Mouse (Mus musculus) myocyte (in vitro differentiated cells): ENCODE measurements around the gene Pkig. TPM values are rescaled to one million over a fixed set of nuclear protein-coding genes. Genes with fewer than 3 reads are reported as not detected.

Experiments
- H3K27me3 ChIP-seq: one replicate; pipeline ENCODE4 v1.6.1; 2011; ENCODE audit not compliant: control insufficient read depth, insufficient read depth, insufficient read length
- H3K36me3 ChIP-seq: one replicate; pipeline ENCODE4 v1.6.1; 2011; ENCODE audit not compliant: control insufficient read depth, insufficient read depth
- H3K4me2 ChIP-seq: one replicate; pipeline ENCODE4 v1.6.1; 2011; ENCODE audit warnings: low read depth, control low read depth
- H3K4me3 ChIP-seq: one replicate; pipeline ENCODE4 v1.5.1; 2011; ENCODE audit warnings: mild to moderate bottlenecking, control low read depth, moderate library complexity
- H3K79me2 ChIP-seq: one replicate; pipeline ENCODE4 v1.6.1; 2011; ENCODE audit not compliant: control insufficient read depth, insufficient read depth
- H3ac ChIP-seq: one replicate; pipeline ENCODE4 v1.6.1; 2011; ENCODE audit not compliant: control insufficient read depth, insufficient read length
- CEBPB ChIP-seq: IDR thresholded peaks from 2 replicates; pipeline ENCODE4 v1.6.1; 2011; ENCODE audit warnings: mild to moderate bottlenecking, moderate library complexity; ENCODE audit not compliant: poor library complexity, insufficient read depth, severe bottlenecking
- E2F4 ChIP-seq: IDR thresholded peaks from one replicate; pipeline ENCODE4 v1.6.1; 2011; ENCODE audit warnings: mild to moderate bottlenecking, control low read depth, moderate library complexity; ENCODE audit not compliant: insufficient read depth
- MAX ChIP-seq: IDR thresholded peaks from one replicate; pipeline ENCODE4 v1.6.1; 2011; ENCODE audit warnings: low read depth, mild to moderate bottlenecking, control low read depth
- MYOD1 ChIP-seq, 3 experiments: IDR thresholded peaks; one replicate each; pipeline ENCODE4 v1.6.1; 2011; ENCODE audit warnings: control low read depth in 2 of 3, low read depth in 2 of 3, mild to moderate bottlenecking in 2 of 3, moderate library complexity in 1 of 3; ENCODE audit not compliant: insufficient read length in 2 of 3, control insufficient read depth in 1 of 3
- MYOG ChIP-seq, 3 experiments: IDR thresholded peaks; one replicate each; pipeline ENCODE4 v1.6.1; 2011; ENCODE audit warnings: control low read depth in 2 of 3, low read depth in 2 of 3, mild to moderate bottlenecking in 2 of 3; ENCODE audit not compliant: insufficient read length in 2 of 3, control insufficient read depth in 1 of 3, insufficient read depth in 1 of 3
- POLR2A ChIP-seq: IDR thresholded peaks from one replicate; pipeline ENCODE4 v1.6.1; 2011; ENCODE audit warnings: low read depth, mild to moderate bottlenecking, control low read depth, moderate library complexity; ENCODE audit not compliant: insufficient read length
- POLR2AphosphoS2 ChIP-seq: IDR thresholded peaks from one replicate; pipeline ENCODE4 v1.6.1; 2011; ENCODE audit warnings: low read depth, control low read depth; ENCODE audit not compliant: insufficient read length
- REST ChIP-seq: IDR thresholded peaks from one replicate; pipeline ENCODE4 v1.6.1; 2011; ENCODE audit warnings: mild to moderate bottlenecking, control low read depth, moderate library complexity; ENCODE audit not compliant: insufficient read depth, insufficient read length
- SRF ChIP-seq: IDR thresholded peaks from one replicate; pipeline ENCODE4 v1.6.1; 2011; ENCODE audit warnings: low read depth; ENCODE audit not compliant: control insufficient read depth, insufficient read length
- TCF12 ChIP-seq: IDR thresholded peaks from one replicate; pipeline ENCODE4 v1.6.1; 2011; ENCODE audit warnings: mild to moderate bottlenecking, control low read depth; ENCODE audit not compliant: poor library complexity, insufficient read depth, severe bottlenecking
- TCF3 ChIP-seq: IDR thresholded peaks from one replicate; pipeline ENCODE4 v1.6.1; 2011; ENCODE audit warnings: low read depth, control low read depth; ENCODE audit not compliant: insufficient read length
- USF1 ChIP-seq: IDR thresholded peaks from one replicate; pipeline ENCODE4 v1.6.1; 2011; ENCODE audit warnings: low read depth, mild to moderate bottlenecking, control low read depth, moderate library complexity
- polyA plus RNA-seq: library from polyadenylated mRNA; unstranded; fragments of >200 nt; fragmentation: generic; extraction: Trizol; gene quantifications from one replicate; pipeline ENCODE4 v1.2.1, GENCODE M21; 2012; ENCODE audit warnings: missing spikeins

The Pkig gene
- polyA plus RNA-seq, 1 experiment: 799 TPM

DNA sequence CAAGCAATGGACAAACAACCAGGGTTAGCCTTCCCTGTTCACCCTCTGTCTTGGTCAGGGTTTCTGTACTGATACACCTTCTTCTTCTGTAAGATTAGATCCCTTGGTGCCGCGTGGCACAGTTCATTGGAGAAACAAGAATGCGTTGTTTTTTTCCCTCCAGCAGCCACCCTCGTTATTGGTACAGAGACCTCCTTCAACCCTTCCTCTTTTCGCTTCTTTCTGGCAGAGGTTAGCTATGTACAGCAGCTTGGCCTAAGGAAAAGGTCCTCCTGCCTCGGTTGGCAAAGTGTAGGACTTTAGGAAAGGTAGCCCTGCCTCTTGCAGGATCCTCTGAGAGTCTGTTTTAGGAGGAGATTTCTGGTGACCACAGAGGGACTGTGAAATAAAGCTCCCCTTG is 102.4 kb downstream of the Pkig start:
- H3K27me3 ChIP-seq: peaks cover 15% of the 10 kb centered on the region
- no peak overlapping the region for H3ac ChIP-seq
- H3K4me3 ChIP-seq: no peak overlapping the region
- H3K79me2 ChIP-seq: no peaks in the 10 kb centered on the region
- H3K4me2 ChIP-seq: no peak overlapping the region
- no peaks in the 10 kb centered on the region for H3K36me3 ChIP-seq
- TF ChIP-seq POLR2AphosphoS2 (no peak), POLR2A (no peak), E2F4 (no peak), MYOG (IDR thresholded peaks at IDR 0.05; ENCODE audit: control insufficient read depth in 1 of 3, insufficient read depth in 1 of 3, insufficient read length in 2 of 3, low read depth in 2 of 3) (no peak), MYOD1 (IDR thresholded peaks at IDR 0.05; ENCODE audit: control insufficient read depth in 1 of 3, insufficient read length in 2 of 3, low read depth in 2 of 3) (no peak), TCF12 (no peak), TCF3 (no peak), CEBPB (no peak), USF1 (no peak), SRF (no peak), REST (no peak), MAX (no peak)

DNA sequence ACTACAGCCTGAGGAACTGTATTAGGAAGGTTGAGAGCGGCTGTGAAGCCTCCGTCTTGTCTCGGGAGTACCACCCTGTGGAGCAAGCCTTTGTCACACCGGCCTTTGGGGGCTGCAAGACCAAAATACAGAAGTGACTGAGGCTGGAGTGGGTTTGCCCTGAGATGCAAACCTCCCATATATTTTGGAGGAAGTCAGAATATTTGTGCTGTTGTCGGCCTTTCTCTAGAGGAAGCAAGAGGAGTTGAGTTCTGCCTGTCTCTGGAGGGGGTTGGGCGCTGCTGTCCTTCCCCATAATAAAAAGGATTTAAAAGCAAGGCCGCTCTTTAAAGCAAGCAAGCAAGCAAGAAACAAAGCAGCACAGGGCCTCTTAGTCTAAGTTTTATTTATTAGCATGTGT is 103.2 kb downstream of the Pkig start:
- no peak for TF ChIP-seq SRF
- TF ChIP-seq E2F4: no peak
- TF ChIP-seq MAX: no peak
- no peak for TF ChIP-seq CEBPB
- no peak for TF ChIP-seq USF1
- no peak overlapping the region for H3ac ChIP-seq
- no peak overlapping the region for H3K4me3 ChIP-seq
- no peaks in the 10 kb centered on the region for H3K36me3 ChIP-seq
- H3K27me3 ChIP-seq: peaks cover 15% of the 10 kb centered on the region
- H3K4me2 ChIP-seq: no peak overlapping the region
- no peaks in the 10 kb centered on the region for H3K79me2 ChIP-seq

DNA sequence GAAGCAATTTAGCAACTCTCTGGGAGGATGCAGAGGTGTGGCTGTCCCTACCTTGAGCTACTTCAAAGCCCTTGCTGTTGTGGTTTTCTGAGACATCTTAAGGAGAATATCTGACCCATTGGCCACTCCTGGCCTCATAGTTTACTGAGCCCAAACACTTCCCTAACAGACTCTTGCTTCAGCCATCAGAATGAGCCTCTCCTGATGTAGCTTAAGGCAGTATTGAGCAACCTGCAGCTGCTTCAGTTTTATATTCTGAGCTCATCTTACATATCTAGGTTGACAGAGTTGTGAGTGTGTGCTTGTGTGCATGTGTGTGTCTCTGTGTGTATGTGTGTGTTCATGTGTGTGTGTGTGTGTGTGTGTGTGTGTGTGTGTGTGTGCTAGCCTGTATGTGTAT is 108.1 kb downstream of the Pkig start:
- Histone ChIP-seq H3K79me2 (no peaks in the 10 kb centered on the region), H3K36me3 (no peaks in the 10 kb centered on the region), H3K27me3 (peaks cover 22% of the 10 kb centered on the region), H3K4me2 (no peak overlapping the region), H3ac (no peak overlapping the region), H3K4me3 (no peak overlapping the region)
- TF ChIP-seq CEBPB (no peak), SRF (no peak), MYOG (IDR thresholded peaks at IDR 0.05; ENCODE audit: control insufficient read depth in 1 of 3, insufficient read depth in 1 of 3, insufficient read length in 2 of 3, low read depth in 2 of 3) (no peak), MAX (no peak), REST (no peak), TCF12 (no peak), MYOD1 (IDR thresholded peaks at IDR 0.05; ENCODE audit: control insufficient read depth in 1 of 3, insufficient read length in 2 of 3, low read depth in 2 of 3) (no peak), POLR2AphosphoS2 (no peak), USF1 (no peak), TCF3 (no peak), E2F4 (no peak), POLR2A (no peak)

DNA sequence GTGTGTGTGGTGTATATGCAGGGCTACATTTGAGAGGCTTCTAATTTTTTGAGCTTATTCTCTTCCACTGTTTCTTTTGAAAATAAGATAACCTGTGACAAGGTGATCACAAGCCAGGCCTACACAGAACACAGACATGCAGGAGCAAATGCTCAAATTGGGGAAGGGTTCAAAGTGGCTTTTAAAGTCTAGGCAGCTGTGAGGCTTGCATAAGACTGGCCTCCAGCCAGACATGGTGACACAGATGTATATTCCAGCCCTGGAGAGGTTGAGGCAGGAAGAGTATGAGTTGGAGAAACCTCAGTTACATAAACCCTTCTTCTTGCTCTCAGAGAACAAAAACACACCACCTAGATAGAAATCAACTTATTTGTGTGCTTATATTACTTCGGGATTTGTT is 108.7 kb downstream of the Pkig start:
- no peak for TF ChIP-seq POLR2A
- Histone ChIP-seq H3K36me3 (no peaks in the 10 kb centered on the region), H3K79me2 (no peaks in the 10 kb centered on the region), H3K27me3 (peaks cover 28% of the 10 kb centered on the region), H3K4me3 (no peak overlapping the region), H3ac (no peak overlapping the region), H3K4me2 (no peak overlapping the region)

DNA sequence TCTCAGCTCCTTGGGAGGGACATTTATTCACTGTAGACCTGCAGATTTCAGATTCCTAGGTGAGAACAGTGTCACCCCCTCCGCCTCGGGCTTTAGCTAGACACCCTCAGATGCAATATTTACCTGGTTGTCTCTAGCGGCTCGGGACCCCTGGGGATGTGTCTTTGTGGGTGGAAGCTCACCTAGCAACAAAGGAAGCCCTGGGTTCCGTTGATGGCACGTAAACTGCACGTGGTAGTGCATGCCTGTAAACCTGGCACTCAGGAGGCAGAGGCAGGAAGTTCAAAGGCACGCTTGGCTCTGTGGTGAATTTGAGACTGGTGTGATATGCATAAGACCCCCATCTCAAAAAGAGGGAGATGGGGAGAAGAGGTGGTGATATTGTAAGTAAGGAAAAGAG is 112.5 kb downstream of the Pkig start:
- TF ChIP-seq POLR2AphosphoS2: no peak
- no peak for TF ChIP-seq CEBPB
- no peak for TF ChIP-seq MAX
- TF ChIP-seq SRF: no peak
- TF ChIP-seq TCF12: no peak
- TF ChIP-seq POLR2A: no peak
- TF ChIP-seq MYOD1 (IDR thresholded peaks at IDR 0.05; ENCODE audit: control insufficient read depth in 1 of 3, insufficient read length in 2 of 3, low read depth in 2 of 3): no peak
- no peak for TF ChIP-seq USF1
- no peak for TF ChIP-seq REST
- Histone ChIP-seq H3K4me2 (no peak overlapping the region), H3K4me3 (no peak overlapping the region), H3ac (no peak overlapping the region), H3K79me2 (no peaks in the 10 kb centered on the region), H3K27me3 (peaks cover 23% of the 10 kb centered on the region), H3K36me3 (no peaks in the 10 kb centered on the region)

Other genes with a start within 250 kb of the Pkig start
- gene Oser1, start 233.7 kb upstream of the Pkig start, polyA plus RNA-seq: 30.3 TPM
- gene Gdap1l1, start 219.9 kb upstream of the Pkig start, polyA plus RNA-seq: 0.43 TPM
- 24.6 TPM for gene Fitm2, start 185.8 kb upstream of the Pkig start, polyA plus RNA-seq
- gene R3hdml, start 166.1 kb upstream of the Pkig start, polyA plus RNA-seq: 44.0 TPM
- gene Hnf4a, start 151.6 kb upstream of the Pkig start, polyA plus RNA-seq: not detected
- 20.2 TPM for gene Ttpal, start 56.1 kb upstream of the Pkig start, polyA plus RNA-seq
- gene Serinc3, start 13.3 kb upstream of the Pkig start, polyA plus RNA-seq: 88.9 TPM
- 0.60 TPM for gene Ada, start 91.9 kb downstream of the Pkig start, polyA plus RNA-seq
- 2.0 TPM for gene Ccn5, start 162.5 kb downstream of the Pkig start, polyA plus RNA-seq
- gene Kcnk15, start 195.3 kb downstream of the Pkig start, polyA plus RNA-seq: not detected